Mouse (Mus musculus): ENCODE results near the gene Gm17949. TPM values are rescaled to one million over a fixed set of nuclear protein-coding genes. Genes with fewer than 3 reads are reported as not detected.

Gene Gm17949
- total and polyA plus RNA-seq, 3 experiments, result 0.18 TPM; not detected in 2

- Histone ChIP-seq H3K4me3 (peak overlapping the region; percentile 16; the same call in 1 of the 2 replicates), H3K27ac (no peak overlapping the region), H3K27me3 (ENCODE audit: control insufficient read depth, insufficient read depth, low read length) (no peaks in the 10 kb centered on the region), H3K79me2 (replicated peaks; ENCODE audit: control insufficient read depth, insufficient read depth, low read length) (no peaks in the 10 kb centered on the region), H3K4me1 (ENCODE audit: control insufficient read depth, insufficient read depth, low read length) (0 out of 2 replicates have a peak, but pooled peaks cover 3% of the 10 kb centered on the region), H3K9ac (ENCODE audit: low read depth, low read length) (no peak overlapping the region), H3K36me3 (ENCODE audit: control insufficient read depth, insufficient read depth, low read length) (no peaks in the 10 kb centered on the region)
- intact Hi-C loops (cut with DNase I), result no loop called here
- TF ChIP-seq POLR2A (IDR thresholded peaks at IDR 0.05; ENCODE audit: insufficient read depth, low read depth, low read length), result no peak
- peak in 1 of 2 experiments; percentile 35 for DNase-seq
- WGBS, result 2% methylated on average over 39 of the region's 39 CpGs
Observed at GRCm38 (mm10) chr17:57062011-57062521, 50.8 kb downstream of the Gm17949 start.

- Histone ChIP-seq H3K9ac (ENCODE audit: low read depth, low read length) (no peak overlapping the region), H3K27ac (no peak overlapping the region), H3K4me3 (no peak overlapping the region), H3K4me1 (ENCODE audit: control insufficient read depth, insufficient read depth, low read length) (0 out of 2 replicates have a peak, but pooled peaks cover 3% of the 10 kb centered on the region), H3K36me3 (ENCODE audit: control insufficient read depth, insufficient read depth, low read length) (no peaks in the 10 kb centered on the region), H3K79me2 (replicated peaks; ENCODE audit: control insufficient read depth, insufficient read depth, low read length) (no peaks in the 10 kb centered on the region), H3K27me3 (ENCODE audit: control insufficient read depth, insufficient read depth, low read length) (no peaks in the 10 kb centered on the region)
- no peak for DNase-seq
- intact Hi-C loops (cut with DNase I), result no loop called here
- TF ChIP-seq EP300 (IDR thresholded peaks at IDR 0.05; ENCODE audit: insufficient read depth, low read depth, low read length) (no peak), POLR2A (IDR thresholded peaks at IDR 0.05; ENCODE audit: insufficient read depth, low read depth, low read length) (no peak), CTCF (IDR thresholded peaks at IDR 0.05) (no peak)
- WGBS, result 3% methylated on average over 22 of the region's 22 CpGs
Observed at GRCm38 (mm10) chr17:57062548-57062947, 51.3 kb downstream of the Gm17949 start.

- intact Hi-C loops (cut with DNase I), result no loop called here
- H3K79me2 ChIP-seq (replicated peaks; ENCODE audit: control insufficient read depth, insufficient read depth, low read length), result no peaks in the 10 kb centered on the region
- 41% methylated on average over 8 of the region's 8 CpGs for WGBS
- 0 out of 2 replicates have a peak, but pooled peaks cover 3% of the 10 kb centered on the region for H3K4me1 ChIP-seq (ENCODE audit: control insufficient read depth, insufficient read depth, low read length)
- no peaks in the 10 kb centered on the region for H3K27me3 ChIP-seq (ENCODE audit: control insufficient read depth, insufficient read depth, low read length)
- H3K27ac ChIP-seq, result no peak overlapping the region
- TF ChIP-seq POLR2A (IDR thresholded peaks at IDR 0.05; ENCODE audit: insufficient read depth, low read depth, low read length), result no peak
- no peak overlapping the region for H3K9ac ChIP-seq (ENCODE audit: low read depth, low read length)
- no peaks in the 10 kb centered on the region for H3K36me3 ChIP-seq (ENCODE audit: control insufficient read depth, insufficient read depth, low read length)
- H3K4me3 ChIP-seq, result no peak overlapping the region
- no peak for DNase-seq
Observed at GRCm38 (mm10) chr17:57063031-57063430, 51.8 kb downstream of the Gm17949 start.

GRCm38 (mm10) chr17:57066908-57067307 is 55.6 kb downstream of the Gm17949 start:
- intact Hi-C loops (cut with DNase I), result no loop called here

GRCm38 (mm10) chr17:57070272-57070671 is 59.0 kb downstream of the Gm17949 start:
- no peaks in the 10 kb centered on the region for H3K79me2 ChIP-seq (replicated peaks; ENCODE audit: control insufficient read depth, insufficient read depth, low read length)
- no peak overlapping the region for H3K4me3 ChIP-seq
- WGBS, result 30% methylated on average over 9 of the region's 9 CpGs
- no peak overlapping the region for H3K9ac ChIP-seq (ENCODE audit: low read depth, low read length)
- DNase-seq, result no peak
- TF ChIP-seq POLR2A (IDR thresholded peaks at IDR 0.05; ENCODE audit: insufficient read depth, low read depth, low read length), result no peak
- no peak for TF ChIP-seq CTCF (IDR thresholded peaks at IDR 0.05)
- no peak for TF ChIP-seq EP300 (IDR thresholded peaks at IDR 0.05; ENCODE audit: insufficient read depth, low read depth, low read length)
- no peak overlapping the region for H3K27ac ChIP-seq
- intact Hi-C loops (cut with DNase I), result no loop called here
- no peaks in the 10 kb centered on the region for H3K4me1 ChIP-seq (ENCODE audit: control insufficient read depth, insufficient read depth, low read length)
- H3K27me3 ChIP-seq (ENCODE audit: control insufficient read depth, insufficient read depth, low read length), result no peaks in the 10 kb centered on the region
- no peaks in the 10 kb centered on the region for H3K36me3 ChIP-seq (ENCODE audit: control insufficient read depth, insufficient read depth, low read length)

More at GRCm38 (mm10) chr17:57066908-57067307, 55.6 kb downstream of the Gm17949 start:
- TF ChIP-seq CTCF (IDR thresholded peaks at IDR 0.05) (no peak), POLR2A (IDR thresholded peaks at IDR 0.05; ENCODE audit: insufficient read depth, low read depth, low read length) (no peak), EP300 (IDR thresholded peaks at IDR 0.05; ENCODE audit: insufficient read depth, low read depth, low read length) (no peak)
- no peaks in the 10 kb centered on the region for H3K27me3 ChIP-seq (ENCODE audit: control insufficient read depth, insufficient read depth, low read length)
- 39% methylated on average over 5 of the region's 5 CpGs for WGBS
- no peak overlapping the region for H3K4me3 ChIP-seq
- H3K27ac ChIP-seq, result no peak overlapping the region
- DNase-seq, result no peak
- H3K4me1 ChIP-seq (ENCODE audit: control insufficient read depth, insufficient read depth, low read length), result no peaks in the 10 kb centered on the region
- no peaks in the 10 kb centered on the region for H3K79me2 ChIP-seq (replicated peaks; ENCODE audit: control insufficient read depth, insufficient read depth, low read length)
- no peak overlapping the region for H3K9ac ChIP-seq (ENCODE audit: low read depth, low read length)
- H3K36me3 ChIP-seq (ENCODE audit: control insufficient read depth, insufficient read depth, low read length), result no peaks in the 10 kb centered on the region

- H3K36me3 ChIP-seq (ENCODE audit: control insufficient read depth, insufficient read depth, low read length), result no peaks in the 10 kb centered on the region
- no peaks in the 10 kb centered on the region for H3K79me2 ChIP-seq (replicated peaks; ENCODE audit: control insufficient read depth, insufficient read depth, low read length)
- no peak overlapping the region for H3K4me3 ChIP-seq
- TF ChIP-seq POLR2A (IDR thresholded peaks at IDR 0.05; ENCODE audit: insufficient read depth, low read depth, low read length) (no peak), CTCF (IDR thresholded peaks at IDR 0.05) (no peak), EP300 (IDR thresholded peaks at IDR 0.05; ENCODE audit: insufficient read depth, low read depth, low read length) (no peak)
- intact Hi-C loops (cut with DNase I), result no loop called here
- no peak for DNase-seq
- H3K27ac ChIP-seq, result no peak overlapping the region
- no peaks in the 10 kb centered on the region for H3K27me3 ChIP-seq (ENCODE audit: control insufficient read depth, insufficient read depth, low read length)
- no peak overlapping the region for H3K9ac ChIP-seq (ENCODE audit: low read depth, low read length)
- H3K4me1 ChIP-seq (ENCODE audit: control insufficient read depth, insufficient read depth, low read length), result no peaks in the 10 kb centered on the region
- 22% methylated on average over 11 of the region's 11 CpGs for WGBS
Observed at GRCm38 (mm10) chr17:57070699-57071098, 59.4 kb downstream of the Gm17949 start.

Other genes with a start within 250 kb of the Gm17949 start
- 10 to 100 TPM; 17.7 to 19.4 TPM for gene Dus3l, start 246.7 kb upstream of the Gm17949 start, total RNA-seq (2021)
- gene Dus3l, start 246.7 kb upstream of the Gm17949 start, polyA plus RNA-seq (2012; rRNA removed), result 36.2 and 38.7 TPM in 2 replicates
- under 1 TPM; 0.11 to 0.29 TPM for gene Prr22, start 241.2 kb upstream of the Gm17949 start, total RNA-seq (2021)
- 1.2 and 2.0 TPM in 2 replicates for gene Prr22, start 241.2 kb upstream of the Gm17949 start, polyA plus RNA-seq (2012; rRNA removed)
- gene Rfx2, start 180.5 kb upstream of the Gm17949 start, total RNA-seq (2021), result 1 to 10 TPM; 2.8 to 3.0 TPM
- gene Rfx2, start 180.5 kb upstream of the Gm17949 start, polyA plus RNA-seq (2012; rRNA removed), result 5.1 and 6.0 TPM in 2 replicates
- not detected for gene Acsbg2, start 137.0 kb upstream of the Gm17949 start, total RNA-seq (2021)
- 0.04 and 0.09 TPM in 2 replicates for gene Acsbg2, start 137.0 kb upstream of the Gm17949 start, polyA plus RNA-seq (2012; rRNA removed)
- gene 1700061G19Rik, start 136.0 kb upstream of the Gm17949 start, total RNA-seq (2021), result not detected
- gene 1700061G19Rik, start 136.0 kb upstream of the Gm17949 start, polyA plus RNA-seq (2012; rRNA removed), result 0.04 TPM in 1 of 2 replicates, not detected in the other
- 10 to 100 TPM; 25.3 to 27.2 TPM for gene Mllt1, start 76.1 kb upstream of the Gm17949 start, total RNA-seq (2021)
- gene Mllt1, start 76.1 kb upstream of the Gm17949 start, polyA plus RNA-seq (2012; rRNA removed), result 27.2 and 31.4 TPM in 2 replicates
- not detected for gene Acer1, start 29.3 kb upstream of the Gm17949 start, total RNA-seq (2021)
- not detected in 2 replicates for gene Acer1, start 29.3 kb upstream of the Gm17949 start, polyA plus RNA-seq (2012; rRNA removed)
- 10 to 100 TPM; 72.1 to 84.9 TPM for gene Clpp, start 21.2 kb upstream of the Gm17949 start, total RNA-seq (2021)
- 150 and 155 TPM in 2 replicates for gene Clpp, start 21.2 kb upstream of the Gm17949 start, polyA plus RNA-seq (2012; rRNA removed)
- gene Alkbh7, start 14.1 kb upstream of the Gm17949 start, total RNA-seq (2021), result 10 to 100 TPM; 65.3 to 72.8 TPM
- gene Alkbh7, start 14.1 kb upstream of the Gm17949 start, polyA plus RNA-seq (2012; rRNA removed), result 74.5 and 90.8 TPM in 2 replicates
- not detected for gene Pspn, start 11.5 kb upstream of the Gm17949 start, total RNA-seq (2021)
- gene Pspn, start 11.5 kb upstream of the Gm17949 start, polyA plus RNA-seq (2012; rRNA removed), result not detected in 2 replicates
- gene Gtf2f1, start 181 bp upstream of the Gm17949 start, total RNA-seq (2021), result 10 to 100 TPM; 20.7 TPM
- gene Gtf2f1, start 181 bp upstream of the Gm17949 start, polyA plus RNA-seq (2012; rRNA removed), result 12.3 and 14.3 TPM in 2 replicates
- 10 to 100 TPM; 42.6 to 44.5 TPM for gene Khsrp, start 20.1 kb downstream of the Gm17949 start, total RNA-seq (2021)
- 35.7 and 36.5 TPM in 2 replicates for gene Khsrp, start 20.1 kb downstream of the Gm17949 start, polyA plus RNA-seq (2012; rRNA removed)
- gene Slc25a41, start 30.2 kb downstream of the Gm17949 start, total RNA-seq (2021), result not detected
- 0.18 TPM in 1 of 2 replicates, not detected in the other for gene Slc25a41, start 30.2 kb downstream of the Gm17949 start, polyA plus RNA-seq (2012; rRNA removed)
- not detected for gene Crb3, start 47.6 kb downstream of the Gm17949 start, total RNA-seq (2021)
- 0.26 and 1.2 TPM in 2 replicates for gene Crb3, start 47.6 kb downstream of the Gm17949 start, polyA plus RNA-seq (2012; rRNA removed)
- 10 to 100 TPM; 63.5 to 70.9 TPM for gene Slc25a23, start 48.4 kb downstream of the Gm17949 start, total RNA-seq (2021)
- 67.5 and 72.4 TPM in 2 replicates for gene Slc25a23, start 48.4 kb downstream of the Gm17949 start, polyA plus RNA-seq (2012; rRNA removed)
- 1 to 10 TPM; 1.1 to 2.0 TPM for gene Dennd1c, start 67.0 kb downstream of the Gm17949 start, total RNA-seq (2021)
- gene Dennd1c, start 67.0 kb downstream of the Gm17949 start, polyA plus RNA-seq (2012; rRNA removed), result 5.1 and 6.0 TPM in 2 replicates
- gene Tubb4a, start 76.3 kb downstream of the Gm17949 start, total RNA-seq (2021), result 1 to 10 TPM; 1.5 to 2.7 TPM
- 4.0 and 6.1 TPM in 2 replicates for gene Tubb4a, start 76.3 kb downstream of the Gm17949 start, polyA plus RNA-seq (2012; rRNA removed)
- under 1 TPM; 0.26 to 0.80 TPM for gene Tnfsf9, start 93.9 kb downstream of the Gm17949 start, total RNA-seq (2021)
- gene Tnfsf9, start 93.9 kb downstream of the Gm17949 start, polyA plus RNA-seq (2012; rRNA removed), result 0.67 and 1.2 TPM in 2 replicates
- not detected for gene Cd70, start 138.3 kb downstream of the Gm17949 start, total RNA-seq (2021)
- not detected in 2 replicates for gene Cd70, start 138.3 kb downstream of the Gm17949 start, polyA plus RNA-seq (2012; rRNA removed)
- under 1 TPM; 0.11 to 0.13 TPM for gene Tnfsf14, start 182.7 kb downstream of the Gm17949 start, total RNA-seq (2021)
- 0.18 TPM in 2 replicates for gene Tnfsf14, start 182.7 kb downstream of the Gm17949 start, polyA plus RNA-seq (2012; rRNA removed)
- gene C3, start 216.7 kb downstream of the Gm17949 start, total RNA-seq (2021), result 10 to 100 TPM; 91.5 to 91.6 TPM
- gene C3, start 216.7 kb downstream of the Gm17949 start, polyA plus RNA-seq (2012; rRNA removed), result 119 and 160 TPM in 2 replicates
- 10 to 100 TPM; 27.8 to 32.7 TPM for gene Gpr108, start 237.0 kb downstream of the Gm17949 start, total RNA-seq (2021)
- 37.9 and 48.3 TPM in 2 replicates for gene Gpr108, start 237.0 kb downstream of the Gm17949 start, polyA plus RNA-seq (2012; rRNA removed)
- gene Trip10, start 238.0 kb downstream of the Gm17949 start, total RNA-seq (2021), result 100 to 1,000 TPM; 107 to 128 TPM
- 69.0 and 83.2 TPM in 2 replicates for gene Trip10, start 238.0 kb downstream of the Gm17949 start, polyA plus RNA-seq (2012; rRNA removed)

Measured in heart, adult 2 months (tissue).